Mouse (Mus musculus) kidney, postnatal 0 days (tissue): ENCODE measurements around the gene Vat1. TPM values are rescaled to one million over a fixed set of nuclear protein-coding genes. Genes with fewer than 3 reads are reported as not detected.
A peak's percentile ranks its signal among the peaks of the same experiment; 100 is the strongest.
"Not testable (repeated sequence)": the region's sequence is repeated elsewhere in the genome, so short reads cannot be mapped to it uniquely, and the experiment has no call there.

ENCODE experiments used
- ATAC-seq: fragments of 200-750 bp; cut with Nextera tagmentation; replicated peaks from 2 replicates; pipeline ENCODE4 v1.8.0; 2017; ENCODE audit warnings: low read depth, moderate number of reproducible peaks, moderate TSS enrichment, moderate library complexity; ENCODE audit not compliant: low FRiP score
- DNase-seq: peaks from one replicate; pipeline ENCODE4 v3.0.0-alpha.2; 2016; ENCODE audit warnings: low spot score
- H3K27ac ChIP-seq: fragments of 300-500 bp; sonication (generic); 2 replicates; pipeline ENCODE4 v1.5.1; 2014; ENCODE audit warnings: mild to moderate bottlenecking
- H3K27me3 ChIP-seq: fragments of 300-500 bp; sonication (generic); 2 replicates; pipeline ENCODE4 v1.6.1; 2014; ENCODE audit warnings: low read length, mixed read lengths; ENCODE audit not compliant: insufficient read depth
- H3K36me3 ChIP-seq: fragments of 300-500 bp; sonication (generic); 2 replicates; pipeline ENCODE4 v1.6.1; 2014; ENCODE audit warnings: low read length, mixed read lengths; ENCODE audit not compliant: insufficient read depth
- H3K4me1 ChIP-seq: fragments of 300-500 bp; sonication (generic); replicated peaks from 2 replicates; pipeline ENCODE4 v1.6.1; 2014; ENCODE audit warnings: antibody characterized with exemption, low read length, mixed read lengths; ENCODE audit not compliant: insufficient read depth
- H3K4me2 ChIP-seq: fragments of 300-500 bp; sonication (generic); 2 replicates; pipeline ENCODE4 v1.6.1; 2014; ENCODE audit warnings: mild to moderate bottlenecking, low read length, moderate library complexity, mixed read lengths
- H3K4me3 ChIP-seq: fragments of 300-500 bp; sonication (generic); replicated peaks from 2 replicates; pipeline ENCODE4 v1.5.1; 2014; ENCODE audit warnings: low read depth, low read length
- H3K9ac ChIP-seq: fragments of 300-500 bp; sonication (generic); 2 replicates; pipeline ENCODE4 v1.6.1; 2014; ENCODE audit warnings: low read depth, low read length
- H3K9me3 ChIP-seq: fragments of 300-500 bp; sonication (generic); replicated peaks from 2 replicates; pipeline ENCODE4 v1.6.1; 2016; ENCODE audit warnings: low read length, inconsistent platforms, mixed read lengths
- CTCF ChIP-seq: IDR thresholded peaks from 2 replicates; pipeline ENCODE4 v1.5.1; 2016; ENCODE audit warnings: antibody characterized with exemption, low read depth, mild to moderate bottlenecking, moderate library complexity
- WGBS: fragments of 180-500 bp; shearing (Covaris S2); extraction: QIAGEN DNeasy Blood & Tissue Kit; methylation state at CpG from one replicate; pipeline ENCODE4 v1.1.7; 2014; 5-methylcytosine and 5-hydroxymethylcytosine counted together
- polyA plus RNA-seq: library from polyadenylated mRNA; unstranded; fragments of >200 nt; fragmentation: Nextera tagmentation; extraction: Ambion mirVana; gene quantifications from 2 replicates; pipeline ENCODE4 v1.2.1, GENCODE M21; 2015

The Vat1 gene
- polyA plus RNA-seq, 1 experiment from 2014 or later: 38.6 TPM

DNA sequence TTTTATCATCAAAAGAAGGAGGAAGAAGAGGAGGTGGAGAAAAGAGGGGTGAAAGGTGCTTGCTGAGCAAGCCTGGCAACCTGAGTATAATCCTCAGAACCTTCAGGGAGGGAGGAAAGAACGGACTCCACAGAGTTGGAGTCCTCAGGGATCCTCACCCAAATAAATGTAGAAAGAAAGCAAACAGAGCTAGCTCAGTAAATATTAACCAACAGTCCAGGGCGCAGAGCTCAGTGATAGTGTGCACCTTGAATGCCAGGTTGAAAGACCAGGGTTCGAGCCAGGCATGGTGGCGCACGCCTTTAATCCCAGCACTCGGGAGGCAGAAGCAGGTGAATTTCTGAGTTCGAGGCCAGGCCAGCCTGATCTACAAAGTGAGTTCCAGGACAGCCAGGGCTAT lies 10.4 kb downstream of the Vat1 start:
- H3K9me3 ChIP-seq: no peaks in the 10 kb centered on the region
- peaks cover 20% of the 10 kb centered on the region for H3K36me3 ChIP-seq
- H3K27ac ChIP-seq: no peak overlapping the region
- ATAC-seq (no peak), DNase-seq (no peak)
- no peak for TF ChIP-seq CTCF
- 77% methylated on average over 7 of the region's 7 CpGs for WGBS
- H3K4me2 ChIP-seq: no peak overlapping the region
- H3K9ac ChIP-seq: no peak overlapping the region
- H3K27me3 ChIP-seq: no peaks in the 10 kb centered on the region
- H3K4me3 ChIP-seq: no peak overlapping the region
- H3K4me1 ChIP-seq: no peaks in the 10 kb centered on the region

GRCm38 (mm10) chr11:101454702-101455101 lies 11.3 kb downstream of the Vat1 start:
- Histone ChIP-seq H3K4me3 (no peak overlapping the region), H3K36me3 (peaks cover 16% of the 10 kb centered on the region; the same call in 1 of the 2 replicates), H3K27ac (peak overlapping the region; percentile 36; the same call in 1 of the 2 replicates), H3K4me2 (no peak overlapping the region), H3K27me3 (no peaks in the 10 kb centered on the region), H3K9me3 (no peaks in the 10 kb centered on the region), H3K9ac (no peak overlapping the region), H3K4me1 (no peaks in the 10 kb centered on the region)
- DNase-seq (no peak), ATAC-seq (no peak)
- 50% methylated on average over 6 of the region's 6 CpGs for WGBS
- TF ChIP-seq CTCF: no peak

DNA sequence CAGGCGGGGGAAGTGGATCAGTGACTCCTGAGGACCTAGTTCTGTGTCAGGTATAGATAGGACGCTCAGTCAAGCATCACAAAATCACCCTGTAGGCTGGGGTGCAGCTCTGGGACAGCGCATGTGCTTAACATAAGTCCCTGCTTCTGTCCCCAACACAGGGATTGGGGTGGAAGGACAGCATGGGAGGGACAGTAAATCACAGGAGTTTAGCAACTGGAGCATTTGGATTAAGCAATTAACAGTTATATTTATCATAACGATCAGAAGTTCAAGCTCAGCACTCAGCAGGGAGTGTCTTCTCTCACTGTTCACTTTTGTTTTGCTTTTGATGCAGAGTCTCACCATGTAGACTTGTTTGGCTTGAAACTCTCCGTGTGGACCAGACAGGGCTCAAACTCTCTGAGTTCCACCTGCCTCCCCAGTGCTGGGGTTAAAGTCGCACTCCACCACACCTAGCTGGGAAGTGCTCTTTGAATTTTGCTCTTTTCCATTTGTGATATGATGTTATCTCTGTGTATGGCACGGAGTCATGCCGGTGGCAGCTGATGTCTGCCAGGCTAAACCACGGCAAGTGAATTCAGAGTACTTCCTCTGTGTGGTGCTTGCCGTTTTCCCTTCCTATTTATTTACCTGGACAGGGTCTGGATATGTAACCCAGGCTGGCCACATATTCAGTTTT lies 13.8 kb downstream of the Vat1 start:
- DNase-seq (no peak), ATAC-seq (no peak)
- TF ChIP-seq CTCF: no peak
- Histone ChIP-seq H3K4me1 (0 out of 2 replicates have a peak, but pooled peaks cover 3% of the 10 kb centered on the region), H3K27ac (no peak overlapping the region), H3K9ac (no peak overlapping the region), H3K4me2 (no peak overlapping the region), H3K9me3 (no peaks in the 10 kb centered on the region), H3K4me3 (no peak overlapping the region), H3K27me3 (no peaks in the 10 kb centered on the region), H3K36me3 (0 out of 2 replicates have a peak, but pooled peaks cover 3% of the 10 kb centered on the region)
- 61% methylated on average over 10 of the region's 10 CpGs for WGBS

GRCm38 (mm10) chr11:101451536-101451935 lies 14.5 kb downstream of the Vat1 start:
- H3K4me1 ChIP-seq: 0 out of 2 replicates have a peak, but pooled peaks cover 3% of the 10 kb centered on the region
- 96% methylated on average over 10 of the region's 10 CpGs for WGBS
- no peaks in the 10 kb centered on the region for H3K36me3 ChIP-seq
- ATAC-seq (no peak; the same call in 1 of the 2 replicates), DNase-seq (no peak)
- H3K4me3 ChIP-seq: no peak overlapping the region
- no peaks in the 10 kb centered on the region for H3K9me3 ChIP-seq
- H3K4me2 ChIP-seq: no peak overlapping the region
- TF ChIP-seq CTCF: no peak
- no peaks in the 10 kb centered on the region for H3K27me3 ChIP-seq
- H3K9ac ChIP-seq: no peak overlapping the region
- H3K27ac ChIP-seq: no peak overlapping the region

- no peaks in the 10 kb centered on the region for H3K9me3 ChIP-seq
- no peak overlapping the region for H3K9ac ChIP-seq
- peak; percentile 53 for TF ChIP-seq CTCF
- no peak overlapping the region for H3K27ac ChIP-seq
- no peaks in the 10 kb centered on the region for H3K27me3 ChIP-seq
- H3K4me3 ChIP-seq: no peak overlapping the region
- H3K4me1 ChIP-seq: 0 out of 2 replicates have a peak, but pooled peaks cover 3% of the 10 kb centered on the region
- no peak overlapping the region for H3K4me2 ChIP-seq
- H3K36me3 ChIP-seq: no peaks in the 10 kb centered on the region
- DNase-seq: no peak
- WGBS: 79% methylated on average over 3 of the region's 3 CpGs
- no peak for ATAC-seq
Observed at GRCm38 (mm10) chr11:101450394-101450793, 15.6 kb downstream of the Vat1 start.

GRCm38 (mm10) chr11:101449596-101449995 lies 16.4 kb downstream of the Vat1 start:
- not testable (repeated sequence) for H3K4me1 ChIP-seq, H3K9ac ChIP-seq, H3K9me3 ChIP-seq, H3K4me3 ChIP-seq, ATAC-seq, H3K27me3 ChIP-seq, H3K36me3 ChIP-seq, DNase-seq, H3K4me2 ChIP-seq, H3K27ac ChIP-seq
- WGBS: 81% methylated on average over 4 of the region's 4 CpGs
